Mouse (Mus musculus) liver, postnatal 0 days (tissue): Measurements from ENCODE around the gene Prelid3b. TPM values are rescaled to one million over a fixed set of nuclear protein-coding genes. Genes with fewer than 3 reads are reported as not detected.

Experiments
- ATAC-seq: fragments of 200-750 bp; cut with Nextera tagmentation; 2 replicates; pipeline ENCODE4 v1.8.0; 2017; ENCODE audit warnings: mild to moderate bottlenecking, moderate library complexity
- DNase-seq: peaks from one replicate; pipeline ENCODE4 v3.0.0-alpha.2; 2016
- H3K27ac ChIP-seq: fragments of 300-500 bp; sonication (generic); 2 replicates; pipeline ENCODE4 v1.5.1; 2014; ENCODE audit warnings: antibody characterized with exemption, moderate library complexity, mild to moderate bottlenecking, low read depth
- H3K27me3 ChIP-seq: fragments of 300-500 bp; sonication (generic); 2 replicates; pipeline ENCODE4 v1.6.1; 2014; ENCODE audit warnings: low read length, control low read depth, mixed read lengths; ENCODE audit not compliant: insufficient read depth
- H3K36me3 ChIP-seq: fragments of 300-500 bp; sonication (generic); replicated peaks from 2 replicates; pipeline ENCODE4 v1.6.1; 2014; ENCODE audit warnings: mild to moderate bottlenecking, control low read depth, low read length, moderate library complexity, mixed read lengths; ENCODE audit not compliant: insufficient read depth
- H3K4me1 ChIP-seq: fragments of 300-500 bp; sonication (generic); 2 replicates; pipeline ENCODE4 v1.6.1; 2014; ENCODE audit warnings: antibody characterized with exemption, mild to moderate bottlenecking, control low read depth; ENCODE audit not compliant: insufficient read depth
- H3K4me2 ChIP-seq: fragments of 300-500 bp; sonication (generic); 2 replicates; pipeline ENCODE4 v1.6.1; 2014; ENCODE audit warnings: low read depth, mild to moderate bottlenecking, low read length, moderate library complexity, mixed read lengths
- H3K4me3 ChIP-seq: fragments of 300-500 bp; sonication (generic); 2 replicates; pipeline ENCODE4 v1.5.1; 2014; ENCODE audit warnings: low read depth, low read length
- H3K9ac ChIP-seq: fragments of 300-500 bp; sonication (generic); replicated peaks from 2 replicates; pipeline ENCODE4 v1.6.1; 2014; ENCODE audit warnings: mild to moderate bottlenecking, moderate library complexity
- H3K9me3 ChIP-seq: fragments of 300-500 bp; sonication (generic); 2 replicates; pipeline ENCODE4 v1.6.1; 2016; ENCODE audit warnings: mild to moderate bottlenecking, control low read depth, low read length, mixed read lengths
- CTCF ChIP-seq: sonication (generic); IDR thresholded peaks from 2 replicates; pipeline ENCODE4 v1.5.1; 2016; ENCODE audit warnings: antibody characterized with exemption, low read depth
- EP300 ChIP-seq: IDR thresholded peaks from 2 replicates; pipeline ENCODE4 v1.6.1; 2016; ENCODE audit warnings: antibody characterized with exemption, low read depth, mild to moderate bottlenecking
- WGBS: fragments of 180-500 bp; shearing (Covaris S2); extraction: QIAGEN DNeasy Blood & Tissue Kit; methylation state at CpG from one replicate; pipeline ENCODE4 v1.1.7; 2014; ENCODE audit not compliant: insufficient replicate concordance; 5-methylcytosine and 5-hydroxymethylcytosine counted together
- polyA plus RNA-seq: library from polyadenylated mRNA; unstranded; fragments of >200 nt; fragmentation: Nextera tagmentation; extraction: Ambion mirVana; gene quantifications from 2 replicates; pipeline ENCODE4 v1.2.1, GENCODE M21; 2015

Gene Prelid3b
- polyA plus RNA-seq, 1 experiment from 2014 or later = 72.3 TPM

DNA sequence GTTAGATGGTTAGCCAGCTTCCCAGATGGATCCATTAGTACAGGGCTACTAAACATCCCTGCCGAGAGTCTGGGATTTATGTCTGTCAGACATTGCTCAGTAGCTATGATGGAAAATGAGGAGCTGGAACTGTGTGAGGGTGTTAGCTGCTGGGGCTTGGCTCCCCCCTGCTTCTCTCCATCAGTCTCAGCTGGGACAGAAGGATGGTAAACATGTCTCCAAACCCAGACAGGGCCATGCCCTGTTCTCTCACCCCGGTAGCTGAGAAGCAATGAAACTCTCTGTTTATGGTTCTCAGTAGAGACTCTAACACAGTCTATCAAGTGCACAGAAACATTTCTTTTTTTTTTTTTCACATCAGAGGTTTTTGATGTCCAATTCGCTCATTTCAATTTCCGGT is 35.1 kb upstream of the Prelid3b start:
- no peak for DNase-seq
- no peak overlapping the region for H3K27ac ChIP-seq
- no peaks in the 10 kb centered on the region for H3K36me3 ChIP-seq
- H3K27me3 ChIP-seq = no peaks in the 10 kb centered on the region
- TF ChIP-seq CTCF (no peak), EP300 (no peak)
- H3K4me1 ChIP-seq = no peaks in the 10 kb centered on the region
- H3K4me2 ChIP-seq = no peak overlapping the region
- ATAC-seq = no peak
- WGBS = 83% methylated on average over 4 of the region's 4 CpGs
- H3K4me3 ChIP-seq = no peak overlapping the region
- no peak overlapping the region for H3K9ac ChIP-seq
- no peaks in the 10 kb centered on the region for H3K9me3 ChIP-seq

DNA sequence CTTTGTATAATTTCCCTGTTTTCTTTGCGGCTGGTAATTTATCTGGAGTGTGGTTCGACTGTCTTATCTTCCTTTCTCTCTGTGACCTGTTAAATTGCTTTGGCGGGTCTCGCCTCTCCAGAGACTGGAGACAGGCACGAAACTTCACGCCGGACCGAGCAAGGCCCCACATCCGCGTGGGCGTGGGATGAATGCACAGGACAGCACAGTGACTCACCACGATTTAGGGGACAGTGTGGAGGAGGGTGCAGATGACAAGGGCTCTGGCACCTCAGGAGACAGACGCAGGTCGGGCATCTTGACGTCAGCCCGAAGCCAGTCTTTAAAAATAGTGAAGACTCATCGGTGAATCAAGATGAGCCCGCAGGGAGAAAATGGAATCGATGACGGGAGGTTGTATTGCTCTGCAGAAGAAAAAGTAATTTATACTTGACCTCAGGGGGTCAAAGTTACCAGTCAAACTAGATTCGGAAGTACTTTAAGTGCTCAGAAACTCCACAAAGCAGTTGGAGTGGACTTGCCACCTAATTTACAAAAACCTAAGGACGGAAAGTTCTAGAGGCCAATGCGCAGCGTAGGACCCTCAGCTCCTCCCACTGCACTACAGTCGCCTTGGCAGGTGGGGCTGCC is 30.1 kb upstream of the Prelid3b start:
- 75% methylated on average over 25 of the region's 25 CpGs for WGBS
- H3K36me3 ChIP-seq = no peaks in the 10 kb centered on the region
- DNase-seq = no peak
- H3K9me3 ChIP-seq = no peaks in the 10 kb centered on the region
- no peak overlapping the region for H3K27ac ChIP-seq
- no peak overlapping the region for H3K4me2 ChIP-seq
- no peak overlapping the region for H3K4me3 ChIP-seq
- H3K9ac ChIP-seq = no peak overlapping the region
- ATAC-seq = no peak
- TF ChIP-seq CTCF (no peak), EP300 (no peak)
- no peaks in the 10 kb centered on the region for H3K4me1 ChIP-seq
- H3K27me3 ChIP-seq = no peaks in the 10 kb centered on the region

DNA sequence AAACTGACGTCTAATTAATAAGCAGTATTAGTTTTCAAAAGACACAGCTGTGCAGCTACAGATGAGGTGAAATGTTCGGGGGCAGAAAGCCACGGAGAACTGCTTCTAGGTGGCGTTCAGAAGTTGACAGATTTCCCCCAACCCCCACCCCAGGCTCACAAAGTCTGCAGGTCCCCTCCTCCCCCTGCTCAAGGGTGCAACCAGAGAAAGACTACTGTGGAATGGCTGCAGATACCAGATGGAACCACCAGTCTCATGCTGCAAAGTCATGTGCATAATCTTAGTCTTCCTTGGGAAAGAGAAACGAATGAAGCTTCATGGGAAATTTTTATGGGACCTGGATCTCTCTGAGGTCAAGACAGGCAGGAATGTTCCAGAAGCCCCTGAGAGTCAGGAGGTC is 29.4 kb upstream of the Prelid3b start:
- H3K36me3 ChIP-seq = no peaks in the 10 kb centered on the region
- H3K27me3 ChIP-seq = no peaks in the 10 kb centered on the region
- ATAC-seq (no peak), DNase-seq (no peak)
- WGBS = 51% methylated on average over 5 of the region's 5 CpGs
- H3K9ac ChIP-seq = no peak overlapping the region
- TF ChIP-seq EP300 (no peak), CTCF (no peak)
- no peaks in the 10 kb centered on the region for H3K9me3 ChIP-seq
- H3K4me2 ChIP-seq = no peak overlapping the region
- H3K4me1 ChIP-seq = no peaks in the 10 kb centered on the region
- no peak overlapping the region for H3K27ac ChIP-seq
- H3K4me3 ChIP-seq = no peak overlapping the region

DNA sequence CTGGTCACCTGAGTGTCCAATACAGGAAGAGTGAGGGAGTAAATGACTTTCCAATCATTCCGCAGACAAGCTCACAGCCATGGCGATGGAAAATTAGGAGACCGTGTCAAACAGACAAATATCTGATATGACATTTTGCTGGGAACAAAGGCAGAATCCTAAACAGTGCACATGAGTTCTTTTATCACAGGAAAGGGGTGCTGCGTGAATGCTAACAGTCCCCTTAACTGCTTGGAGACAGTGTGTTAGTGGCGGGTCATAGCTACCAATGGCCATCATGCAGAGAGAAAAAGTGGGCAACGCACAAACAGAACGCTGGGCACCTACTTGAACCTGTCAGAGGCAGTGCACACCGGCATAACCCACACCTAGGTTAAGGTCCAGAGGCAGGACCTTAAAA is 28.6 kb upstream of the Prelid3b start:
- DNase-seq (no peak), ATAC-seq (no peak)
- Histone ChIP-seq H3K9ac (no peak overlapping the region), H3K4me2 (no peak overlapping the region), H3K9me3 (no peaks in the 10 kb centered on the region), H3K4me3 (no peak overlapping the region), H3K4me1 (no peaks in the 10 kb centered on the region), H3K27ac (no peak overlapping the region), H3K36me3 (no peaks in the 10 kb centered on the region), H3K27me3 (no peaks in the 10 kb centered on the region)
- 88% methylated on average over 8 of the region's 8 CpGs for WGBS
- no peak for TF ChIP-seq EP300
- TF ChIP-seq CTCF = no peak

DNA sequence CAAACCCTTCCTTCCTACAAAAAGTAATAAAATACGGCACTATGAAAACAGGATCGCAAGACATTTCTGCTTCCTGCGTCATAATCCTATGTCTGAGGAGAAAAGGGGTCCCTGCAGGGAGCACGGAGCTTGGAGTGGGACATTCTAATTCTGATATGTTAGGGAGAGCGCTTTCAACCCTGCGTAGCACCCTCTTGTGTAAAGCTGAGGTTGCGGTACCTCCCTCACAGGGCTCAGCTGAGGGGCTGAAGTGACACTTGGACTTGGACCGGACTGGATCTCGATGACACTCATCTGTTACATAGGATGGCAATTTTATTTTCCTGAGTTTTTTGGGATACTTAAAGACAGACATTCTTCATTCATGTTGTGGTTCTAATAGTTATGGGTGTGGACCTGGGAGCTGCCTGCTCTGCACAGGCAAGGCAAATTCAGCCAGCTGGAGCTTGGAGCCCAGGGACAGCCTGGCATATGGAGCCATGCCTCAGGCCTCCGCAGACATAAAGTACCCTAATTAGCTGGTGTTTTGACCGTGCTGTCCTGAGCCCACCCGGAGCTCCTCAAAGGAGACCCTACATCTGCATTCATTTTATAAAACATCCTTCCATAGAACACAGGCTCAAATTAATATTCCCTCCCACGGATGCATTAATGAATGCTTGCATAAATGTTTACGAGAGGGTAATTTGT is 28.1 kb upstream of the Prelid3b start:
- Histone ChIP-seq H3K9me3 (no peaks in the 10 kb centered on the region), H3K4me1 (no peaks in the 10 kb centered on the region), H3K4me3 (no peak overlapping the region), H3K9ac (no peak overlapping the region), H3K27ac (no peak overlapping the region), H3K27me3 (no peaks in the 10 kb centered on the region), H3K36me3 (no peaks in the 10 kb centered on the region), H3K4me2 (no peak overlapping the region)
- ATAC-seq (no peak), DNase-seq (no peak)
- WGBS = 84% methylated on average over 14 of the region's 14 CpGs
- TF ChIP-seq CTCF (no peak), EP300 (no peak)

DNA sequence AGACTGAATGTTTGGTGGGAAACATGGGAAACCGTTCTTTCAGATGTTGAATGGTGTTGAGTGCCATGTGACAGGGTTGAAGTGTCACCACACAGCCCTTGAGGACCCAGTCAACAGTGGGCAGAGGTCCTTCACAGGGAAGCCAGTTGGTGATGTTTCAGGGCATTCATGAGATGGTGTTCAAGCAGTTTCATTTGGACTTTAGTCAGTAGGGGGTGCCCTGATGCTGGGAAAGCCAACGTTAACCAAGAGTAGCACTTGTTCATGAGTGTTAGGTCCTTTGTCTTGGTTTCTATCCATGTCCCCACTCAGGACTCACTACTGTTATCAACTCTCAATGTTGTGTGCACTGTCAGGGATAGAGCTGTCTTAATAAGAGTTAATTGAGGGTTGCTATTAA is 20.0 kb upstream of the Prelid3b start:
- H3K36me3 ChIP-seq = no peaks in the 10 kb centered on the region
- no peak overlapping the region for H3K4me3 ChIP-seq
- no peak overlapping the region for H3K9ac ChIP-seq
- 0 out of 2 replicates have a peak, but pooled peaks cover 2% of the 10 kb centered on the region for H3K9me3 ChIP-seq
- H3K27me3 ChIP-seq = no peaks in the 10 kb centered on the region
- no peak for DNase-seq
- H3K4me1 ChIP-seq = no peaks in the 10 kb centered on the region
- TF ChIP-seq CTCF = peak; percentile 66
- TF ChIP-seq EP300 = no peak
- no peak for ATAC-seq
- H3K4me2 ChIP-seq = no peak overlapping the region
- 55% methylated on average over 2 of the region's 2 CpGs for WGBS
- H3K27ac ChIP-seq = no peak overlapping the region
